Mouse (Mus musculus) midbrain, embryonic 14.5 days (tissue): ENCODE data around the gene Fam217b. TPM values are rescaled to one million over a fixed set of nuclear protein-coding genes. Genes with fewer than 3 reads are reported as not detected.
A peak's percentile ranks its signal among the peaks of the same experiment; 100 is the strongest.

Experiments
- ATAC-seq: fragments of 200-750 bp; cut with Nextera tagmentation; 2 replicates; pipeline ENCODE4 v1.8.0; 2017; ENCODE audit warnings: moderate number of reproducible peaks, moderate library complexity; ENCODE audit not compliant: low FRiP score, low TSS enrichment
- DNase-seq: peaks from one replicate; pipeline ENCODE4 v3.0.0-alpha.2; 2015
- H3K27ac ChIP-seq: fragments of 300-500 bp; sonication (generic); replicated peaks from 2 replicates; pipeline ENCODE4 v1.5.1; 2014; ENCODE audit warnings: mild to moderate bottlenecking, low read depth, low read length, moderate library complexity
- H3K27me3 ChIP-seq: fragments of 300-500 bp; sonication (generic); 2 replicates; pipeline ENCODE4 v1.6.1; 2014; ENCODE audit warnings: low read length, control low read depth, mixed read lengths; ENCODE audit not compliant: control insufficient read depth, insufficient read depth
- H3K36me3 ChIP-seq: fragments of 300-500 bp; sonication (generic); 2 replicates; pipeline ENCODE4 v1.6.1; 2014; ENCODE audit warnings: low read length, control low read depth; ENCODE audit not compliant: control insufficient read depth, insufficient read depth
- H3K4me1 ChIP-seq: fragments of 300-500 bp; sonication (generic); 2 replicates; pipeline ENCODE4 v1.6.1; 2014; ENCODE audit warnings: mild to moderate bottlenecking, antibody characterized with exemption, low read length, control low read depth; ENCODE audit not compliant: control insufficient read depth, insufficient read depth
- H3K4me2 ChIP-seq: fragments of 300-500 bp; sonication (generic); 2 replicates; pipeline ENCODE4 v1.6.1; 2014; ENCODE audit warnings: mild to moderate bottlenecking, low read length, moderate library complexity
- H3K4me3 ChIP-seq: fragments of 300-500 bp; sonication (generic); replicated peaks from 2 replicates; pipeline ENCODE4 v1.5.1; 2014; ENCODE audit warnings: low read depth, low read length
- H3K9ac ChIP-seq: fragments of 300-500 bp; sonication (generic); replicated peaks from 2 replicates; pipeline ENCODE4 v1.6.1; 2014; ENCODE audit warnings: mild to moderate bottlenecking, low read length, moderate library complexity
- H3K9me3 ChIP-seq: fragments of 300-500 bp; sonication (generic); 2 replicates; pipeline ENCODE4 v1.6.1; 2016; ENCODE audit warnings: low read length, control low read depth, mixed read lengths; ENCODE audit not compliant: control insufficient read depth
- WGBS: fragments of 180-500 bp; shearing (Covaris S2); extraction: QIAGEN DNeasy Blood & Tissue Kit; methylation state at CpG from one replicate; pipeline ENCODE4 v1.1.7; 2014; 5-methylcytosine and 5-hydroxymethylcytosine counted together
- polyA plus RNA-seq: library from polyadenylated mRNA; unstranded; fragments of >200 nt; fragmentation: Nextera tagmentation; extraction: Ambion mirVana; gene quantifications from 2 replicates; pipeline ENCODE4 v1.2.1, GENCODE M21; 2014

The Fam217b gene
- polyA plus RNA-seq, 1 experiment from 2014 or later = 11.3 TPM

DNA sequence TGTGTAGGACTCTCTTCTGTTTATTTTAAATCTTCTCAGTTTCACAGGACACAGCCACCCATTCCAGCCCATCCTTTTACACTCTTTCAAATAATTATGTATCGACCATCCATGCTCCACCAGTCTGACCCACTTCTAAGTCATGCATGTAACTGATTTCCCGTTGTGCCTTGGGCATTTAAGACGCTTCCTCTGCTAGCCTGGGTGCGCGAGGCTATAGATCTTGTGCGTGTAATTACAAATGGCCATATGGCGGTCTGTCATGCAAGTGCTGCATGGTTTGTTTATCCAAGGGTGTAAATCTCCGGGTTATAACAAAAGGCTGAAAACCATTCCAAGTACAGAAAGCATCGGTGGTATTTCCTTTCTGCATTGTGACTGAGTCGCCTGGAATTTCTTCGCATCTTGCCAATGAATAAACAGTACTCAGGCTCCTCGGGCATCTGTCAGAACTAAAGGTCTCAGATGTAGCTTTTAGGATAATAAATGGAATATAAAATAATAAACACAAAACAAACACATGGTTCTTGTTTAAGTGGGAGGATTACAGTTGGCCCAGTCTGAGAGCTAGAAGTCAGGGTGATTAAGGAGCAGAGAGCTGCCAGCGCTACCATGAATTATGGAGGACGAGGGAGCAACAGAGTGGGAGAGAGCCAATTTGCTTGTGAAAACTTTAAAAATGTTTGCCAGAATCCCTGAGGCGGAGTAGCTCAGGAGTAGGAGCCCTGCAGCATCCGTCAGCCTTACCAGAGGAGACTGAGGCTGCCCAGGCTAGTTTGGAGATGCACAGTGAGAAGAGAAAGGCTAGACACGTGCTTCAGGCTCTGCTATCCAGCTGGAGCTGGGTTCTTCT lies 40.6 kb downstream of the Fam217b start:
- WGBS = 46% methylated on average over 17 of the region's 17 CpGs
- DNase-seq (peak; percentile 67), ATAC-seq (peak; percentile 31; the same call in 1 of the 2 replicates)
- no peaks in the 10 kb centered on the region for H3K9me3 ChIP-seq
- H3K36me3 ChIP-seq = no peaks in the 10 kb centered on the region
- peak overlapping the region; percentile 50; the same call in 1 of the 2 replicates for H3K27ac ChIP-seq
- 0 out of 2 replicates have a peak, but pooled peaks cover 4% of the 10 kb centered on the region for H3K4me1 ChIP-seq
- H3K4me3 ChIP-seq = no peak overlapping the region
- H3K4me2 ChIP-seq = peak overlapping the region; percentile 16
- H3K27me3 ChIP-seq = no peaks in the 10 kb centered on the region
- H3K9ac ChIP-seq = no peak overlapping the region

- Histone ChIP-seq H3K9ac (no peak overlapping the region), H3K36me3 (no peaks in the 10 kb centered on the region), H3K4me3 (no peak overlapping the region), H3K27ac (no peak overlapping the region), H3K9me3 (no peaks in the 10 kb centered on the region), H3K27me3 (no peaks in the 10 kb centered on the region), H3K4me2 (no peak overlapping the region), H3K4me1 (0 out of 2 replicates have a peak, but pooled peaks cover 4% of the 10 kb centered on the region)
- DNase-seq = no peak
- no peak for ATAC-seq
- WGBS = 96% methylated on average over 6 of the region's 6 CpGs
These were observed 43.1 kb downstream of the Fam217b start for GRCm38 (mm10) chr2:178457414-178457813.

- Histone ChIP-seq H3K4me2 (no peak overlapping the region), H3K36me3 (no peaks in the 10 kb centered on the region), H3K27ac (no peak overlapping the region), H3K9ac (no peak overlapping the region), H3K4me1 (0 out of 2 replicates have a peak, but pooled peaks cover 3% of the 10 kb centered on the region), H3K4me3 (no peak overlapping the region), H3K9me3 (no peaks in the 10 kb centered on the region), H3K27me3 (no peaks in the 10 kb centered on the region)
- ATAC-seq (no peak), DNase-seq (no peak)
- 67% methylated on average over 5 of the region's 5 CpGs for WGBS
These were observed 46.0 kb downstream of the Fam217b start for GRCm38 (mm10) chr2:178460353-178460752.

GRCm38 (mm10) chr2:178471546-178472480 lies 57.5 kb downstream of the Fam217b start:
- Histone ChIP-seq H3K4me1 (peaks cover 10% of the 10 kb centered on the region; the same call in 1 of the 2 replicates), H3K27ac (0 out of 2 replicates have a peak overlapping the region, but pooled peaks have one; percentile 22), H3K4me2 (no peak overlapping the region), H3K36me3 (no peaks in the 10 kb centered on the region), H3K9ac (no peak overlapping the region), H3K4me3 (no peak overlapping the region), H3K27me3 (no peaks in the 10 kb centered on the region), H3K9me3 (no peaks in the 10 kb centered on the region)
- no peak for ATAC-seq
- peak; percentile 19 for DNase-seq
- 75% methylated on average over 17 of the region's 17 CpGs for WGBS

DNA sequence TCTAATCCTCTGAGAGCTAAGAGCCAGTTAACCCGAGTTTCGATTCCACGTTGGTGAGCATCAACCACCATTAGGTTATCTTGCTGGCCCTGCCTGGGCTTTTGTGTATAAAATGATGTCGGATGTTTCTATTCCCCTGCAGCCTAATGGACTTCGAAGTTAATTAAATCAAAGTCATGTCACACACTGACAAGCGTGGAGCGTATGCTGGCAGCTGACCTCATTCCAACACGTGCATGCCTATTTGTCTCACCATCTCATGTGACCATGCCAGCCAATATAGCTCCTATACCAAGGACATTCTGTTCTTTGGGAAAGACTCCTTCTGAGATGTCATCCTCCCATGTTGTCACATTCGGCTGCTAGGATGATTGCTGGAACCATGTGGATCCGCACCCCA lies 59.6 kb downstream of the Fam217b start:
- Histone ChIP-seq H3K4me1 (peaks cover 10% of the 10 kb centered on the region; the same call in 1 of the 2 replicates), H3K4me3 (no peak overlapping the region), H3K36me3 (no peaks in the 10 kb centered on the region), H3K4me2 (no peak overlapping the region), H3K9me3 (no peaks in the 10 kb centered on the region), H3K27ac (no peak overlapping the region), H3K27me3 (no peaks in the 10 kb centered on the region), H3K9ac (no peak overlapping the region)
- 59% methylated on average over 10 of the region's 10 CpGs for WGBS
- no peak for ATAC-seq
- DNase-seq = no peak

Other genes starting within 250 kb of the Fam217b start
- gene Sycp2, start 6.8 kb upstream of the Fam217b start, polyA plus RNA-seq = 0.37 and 0.81 TPM in 2 replicates
- 1.9 and 2.7 TPM in 2 replicates for gene Ppp1r3d, start 52 bp upstream of the Fam217b start, polyA plus RNA-seq
- gene Cdh26, start 16.0 kb downstream of the Fam217b start, polyA plus RNA-seq = 0.23 and 0.47 TPM in 2 replicates